Mouse (Mus musculus): ENCODE results near the gene Gm26661. TPM values are rescaled to one million over a fixed set of nuclear protein-coding genes. Genes with fewer than 3 reads are reported as not detected.

The Gm26661 gene
- polyA plus RNA-seq, 1 experiment from 2014 or later: not detected

GRCm38 (mm10) chr14:7801831-7802230 lies 10.4 kb downstream of the Gm26661 start:
- Histone ChIP-seq H3K9ac (no peak overlapping the region), H3K4me3 (no peak overlapping the region), H3K27me3 (replicated peaks) (no peaks in the 10 kb centered on the region), H3K4me2 (no peak overlapping the region), H3K9me3 (peaks cover 6% of the 10 kb centered on the region; the same call in 1 of the 2 replicates), H3K27ac (replicated peaks) (no peak overlapping the region), H3K36me3 (no peaks in the 10 kb centered on the region), H3K4me1 (no peaks in the 10 kb centered on the region)
- no peak for ATAC-seq (ENCODE audit: extremely low read depth, insufficient number of reproducible peaks, low FRiP score, low TSS enrichment)
- WGBS: 16% methylated on average over 4 of the region's 4 CpGs

- Histone ChIP-seq H3K4me1 (peaks cover 14% of the 10 kb centered on the region), H3K36me3 (no peaks in the 10 kb centered on the region), H3K9me3 (peaks cover 6% of the 10 kb centered on the region; the same call in 1 of the 2 replicates), H3K4me2 (no peak overlapping the region), H3K4me3 (no peak overlapping the region), H3K27me3 (replicated peaks) (no peaks in the 10 kb centered on the region), H3K27ac (replicated peaks) (no peak overlapping the region), H3K9ac (no peak overlapping the region)
- 49% methylated on average over 4 of the region's 4 CpGs for WGBS
- no peak for ATAC-seq (ENCODE audit: extremely low read depth, insufficient number of reproducible peaks, low FRiP score, low TSS enrichment)
Measured at GRCm38 (mm10) chr14:7803874-7804557, 12.6 kb downstream of the Gm26661 start.

GRCm38 (mm10) chr14:7804558-7804905 lies 13.1 kb downstream of the Gm26661 start:
- no peak overlapping the region for H3K27ac ChIP-seq (replicated peaks)
- H3K9me3 ChIP-seq: peaks cover 6% of the 10 kb centered on the region; the same call in 1 of the 2 replicates
- peaks cover 18% of the 10 kb centered on the region for H3K4me1 ChIP-seq
- ATAC-seq (ENCODE audit: extremely low read depth, insufficient number of reproducible peaks, low FRiP score, low TSS enrichment): no peak
- WGBS: 83% methylated on average over 2 of the region's 2 CpGs
- no peaks in the 10 kb centered on the region for H3K36me3 ChIP-seq
- no peaks in the 10 kb centered on the region for H3K27me3 ChIP-seq (replicated peaks)
- no peak overlapping the region for H3K9ac ChIP-seq
- no peak overlapping the region for H3K4me3 ChIP-seq
- H3K4me2 ChIP-seq: no peak overlapping the region

- Histone ChIP-seq H3K4me3 (no peak overlapping the region), H3K9me3 (no peaks in the 10 kb centered on the region), H3K36me3 (no peaks in the 10 kb centered on the region), H3K9ac (no peak overlapping the region), H3K27me3 (replicated peaks) (no peaks in the 10 kb centered on the region), H3K4me2 (no peak overlapping the region), H3K4me1 (peaks cover 21% of the 10 kb centered on the region), H3K27ac (replicated peaks) (no peak overlapping the region)
- WGBS: 36% methylated on average over 4 of the region's 4 CpGs
- ATAC-seq (ENCODE audit: extremely low read depth, insufficient number of reproducible peaks, low FRiP score, low TSS enrichment): no peak
Measured at GRCm38 (mm10) chr14:7807711-7808110, 16.3 kb downstream of the Gm26661 start.

GRCm38 (mm10) chr14:7808501-7808981 lies 17.2 kb downstream of the Gm26661 start:
- Histone ChIP-seq H3K4me3 (no peak overlapping the region), H3K36me3 (no peaks in the 10 kb centered on the region), H3K27ac (replicated peaks) (no peak overlapping the region), H3K27me3 (replicated peaks) (no peaks in the 10 kb centered on the region), H3K4me2 (no peak overlapping the region), H3K9ac (no peak overlapping the region), H3K9me3 (no peaks in the 10 kb centered on the region), H3K4me1 (peaks cover 21% of the 10 kb centered on the region)
- ATAC-seq (ENCODE audit: extremely low read depth, insufficient number of reproducible peaks, low FRiP score, low TSS enrichment): no peak
- 45% methylated on average over 11 of the region's 11 CpGs for WGBS

GRCm38 (mm10) chr14:7809043-7809955 lies 17.9 kb downstream of the Gm26661 start:
- ATAC-seq (ENCODE audit: extremely low read depth, insufficient number of reproducible peaks, low FRiP score, low TSS enrichment): no peak
- no peak overlapping the region for H3K9ac ChIP-seq
- 62% methylated on average over 12 of the region's 12 CpGs for WGBS
- peaks cover 21% of the 10 kb centered on the region for H3K4me1 ChIP-seq
- no peak overlapping the region for H3K4me3 ChIP-seq
- H3K27me3 ChIP-seq (replicated peaks): no peaks in the 10 kb centered on the region
- H3K27ac ChIP-seq (replicated peaks): no peak overlapping the region
- H3K9me3 ChIP-seq: no peaks in the 10 kb centered on the region
- H3K4me2 ChIP-seq: no peak overlapping the region
- H3K36me3 ChIP-seq: no peaks in the 10 kb centered on the region

- Histone ChIP-seq H3K9me3 (no peaks in the 10 kb centered on the region), H3K27ac (replicated peaks) (peak within 1 kb of the TSS; percentile 72), H3K4me3 (peak within 1 kb of the TSS; percentile 76), H3K4me1 (peaks cover 41% of the 10 kb centered on the region), H3K36me3 (no peaks in the 10 kb centered on the region), H3K27me3 (replicated peaks) (no peaks in the 10 kb centered on the region), H3K9ac (peak within 1 kb of the TSS; percentile 85), H3K4me2 (peak within 1 kb of the TSS; percentile 94)
- peak; percentile 73; the same call in 1 of the 2 replicates for ATAC-seq (ENCODE audit: extremely low read depth, insufficient number of reproducible peaks, low FRiP score, low TSS enrichment)
- under 1% methylated on average over 49 of the region's 49 CpGs for WGBS
Measured at GRCm38 (mm10) chr14:7817770-7818462, 26.5 kb downstream of the Gm26661 start, which contains the start of gene Flnb. Gene Flnb (plus strand): TSS chr14:7817957.

- WGBS: under 1% methylated on average over 36 of the region's 36 CpGs
- Histone ChIP-seq H3K9ac (peak overlapping the region; percentile 85), H3K4me3 (peak overlapping the region; percentile 76), H3K36me3 (no peaks in the 10 kb centered on the region), H3K4me1 (peaks cover 46% of the 10 kb centered on the region), H3K4me2 (peak overlapping the region; percentile 94), H3K9me3 (no peaks in the 10 kb centered on the region), H3K27ac (replicated peaks) (peak overlapping the region; percentile 72), H3K27me3 (replicated peaks) (no peaks in the 10 kb centered on the region)
- no peak for ATAC-seq (ENCODE audit: extremely low read depth, insufficient number of reproducible peaks, low FRiP score, low TSS enrichment)
Measured at GRCm38 (mm10) chr14:7818463-7819121, 27.2 kb downstream of the Gm26661 start.

GRCm38 (mm10) chr14:7819446-7819845 lies 28.1 kb downstream of the Gm26661 start:
- Histone ChIP-seq H3K4me3 (peak overlapping the region; percentile 76), H3K4me1 (peaks cover 52% of the 10 kb centered on the region), H3K9ac (peak overlapping the region; percentile 85), H3K27me3 (replicated peaks) (no peaks in the 10 kb centered on the region), H3K36me3 (no peaks in the 10 kb centered on the region), H3K4me2 (peak overlapping the region; percentile 94), H3K27ac (replicated peaks) (0 out of 2 replicates have a peak overlapping the region, but pooled peaks have one; percentile 72), H3K9me3 (no peaks in the 10 kb centered on the region)
- WGBS: 62% methylated on average over 5 of the region's 5 CpGs
- ATAC-seq (ENCODE audit: extremely low read depth, insufficient number of reproducible peaks, low FRiP score, low TSS enrichment): no peak

GRCm38 (mm10) chr14:7821341-7821740 lies 30.0 kb downstream of the Gm26661 start:
- Histone ChIP-seq H3K4me1 (peaks cover 71% of the 10 kb centered on the region), H3K27ac (replicated peaks) (no peak overlapping the region), H3K36me3 (no peaks in the 10 kb centered on the region), H3K4me3 (no peak overlapping the region), H3K9me3 (no peaks in the 10 kb centered on the region), H3K9ac (no peak overlapping the region), H3K4me2 (0 out of 2 replicates have a peak overlapping the region, but pooled peaks have one; percentile 94), H3K27me3 (replicated peaks) (no peaks in the 10 kb centered on the region)
- 73% methylated on average over 8 of the region's 8 CpGs for WGBS
- ATAC-seq (ENCODE audit: extremely low read depth, insufficient number of reproducible peaks, low FRiP score, low TSS enrichment): no peak
